Mouse (Mus musculus) lung, postnatal 0 days (tissue): ENCODE data around the gene Cfap43. TPM values are rescaled to one million over a fixed set of nuclear protein-coding genes. Genes with fewer than 3 reads are reported as not detected.
A peak's percentile ranks its signal among the peaks of the same experiment; 100 is the strongest.

Experiments used
- ATAC-seq: fragments of 200-750 bp; cut with Nextera tagmentation; 2 replicates; pipeline ENCODE4 v1.8.0; 2017; ENCODE audit warnings: moderate library complexity
- DNase-seq: peaks from one replicate; pipeline ENCODE4 v3.0.0-alpha.2; 2016; ENCODE audit warnings: low spot score
- H3K27ac ChIP-seq: fragments of 300-500 bp; sonication (generic); 2 replicates; pipeline ENCODE4 v1.5.1; 2014; ENCODE audit warnings: antibody characterized with exemption, mild to moderate bottlenecking, low read length, mixed read lengths
- H3K27me3 ChIP-seq: fragments of 300-500 bp; sonication (generic); replicated peaks from 2 replicates; pipeline ENCODE4 v1.6.1; 2014; ENCODE audit warnings: low read length, mixed read lengths; ENCODE audit not compliant: insufficient read depth
- H3K36me3 ChIP-seq: fragments of 300-500 bp; sonication (generic); 2 replicates; pipeline ENCODE4 v1.6.1; 2014; ENCODE audit warnings: low read length, mixed read lengths; ENCODE audit not compliant: insufficient read depth
- H3K4me1 ChIP-seq: fragments of 300-500 bp; sonication (generic); 2 replicates; pipeline ENCODE4 v1.6.1; 2014; ENCODE audit warnings: antibody characterized with exemption, low read depth, low read length, mixed read lengths; ENCODE audit not compliant: insufficient read depth
- H3K4me2 ChIP-seq: fragments of 300-500 bp; sonication (generic); replicated peaks from 2 replicates; pipeline ENCODE4 v1.6.1; 2014; ENCODE audit warnings: low read depth, mild to moderate bottlenecking, low read length, moderate library complexity, mixed read lengths
- H3K4me3 ChIP-seq: fragments of 300-500 bp; sonication (generic); 2 replicates; pipeline ENCODE4 v1.5.1; 2014; ENCODE audit warnings: low read depth, low read length
- H3K9ac ChIP-seq: fragments of 300-500 bp; sonication (generic); replicated peaks from 2 replicates; pipeline ENCODE4 v1.6.1; 2014; ENCODE audit warnings: low read depth, mild to moderate bottlenecking
- H3K9me3 ChIP-seq: fragments of 300-500 bp; sonication (generic); 2 replicates; pipeline ENCODE4 v1.6.1; 2016; ENCODE audit warnings: low read length, mixed read lengths
- CTCF ChIP-seq: IDR thresholded peaks from 2 replicates; pipeline ENCODE4 v1.5.1; 2016; ENCODE audit warnings: antibody characterized with exemption, mild to moderate bottlenecking
- EP300 ChIP-seq: IDR thresholded peaks from 2 replicates; pipeline ENCODE4 v1.6.1; 2016; ENCODE audit warnings: antibody characterized with exemption, mild to moderate bottlenecking, control low read depth
- WGBS: fragments of 180-500 bp; shearing (Covaris S2); extraction: QIAGEN DNeasy Blood & Tissue Kit; methylation state at CpG from one replicate; pipeline ENCODE4 v1.1.7; 2014; 5-methylcytosine and 5-hydroxymethylcytosine counted together
- polyA plus RNA-seq: library from polyadenylated mRNA; unstranded; fragments of >200 nt; fragmentation: Nextera tagmentation; extraction: Ambion mirVana; gene quantifications from 2 replicates; pipeline ENCODE4 v1.2.1, GENCODE M21; 2015

Cfap43 gene
- polyA plus RNA-seq, 1 experiment from 2014 or later = 4.9 TPM

DNA sequence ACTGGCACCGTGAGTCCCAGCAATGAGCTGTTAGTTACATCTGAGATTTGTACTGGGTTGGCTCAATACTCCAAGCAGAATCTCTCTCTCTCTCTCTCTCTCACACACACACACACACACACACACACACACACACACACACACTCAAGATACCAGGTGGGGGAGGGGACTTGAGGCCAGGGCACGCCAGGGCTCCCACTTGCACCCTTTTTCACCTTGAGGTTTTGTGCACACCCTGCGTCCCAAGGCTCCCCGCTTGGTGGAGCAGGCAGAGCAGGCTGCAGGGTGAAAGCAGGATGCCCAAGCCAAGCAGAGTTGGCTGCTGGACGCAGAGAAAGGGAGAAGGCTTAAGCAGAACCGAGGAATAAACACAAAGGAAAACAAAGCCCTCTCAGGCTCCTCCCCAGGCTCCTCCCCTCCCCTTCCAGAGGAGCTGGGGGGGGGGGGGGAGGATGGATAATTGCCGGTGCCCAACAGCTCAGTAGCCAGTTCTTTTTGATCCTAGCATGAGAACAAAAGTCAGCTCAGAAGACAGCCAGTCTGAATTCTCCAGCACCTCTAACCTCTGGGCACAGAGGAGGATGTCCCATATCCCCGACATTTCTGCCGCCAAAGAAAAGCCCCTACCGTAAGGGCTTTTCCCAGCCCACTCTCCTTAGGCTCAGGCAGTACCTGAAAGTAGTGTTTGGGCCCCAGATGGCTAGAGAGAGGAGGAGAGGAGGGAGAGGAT, 9.5 kb downstream of the Cfap43 start:
- DNase-seq (peak; percentile 57), ATAC-seq (peak; percentile 53)
- TF ChIP-seq CTCF (peak; percentile 32), EP300 (no peak)
- WGBS = 9% methylated on average over 10 of the region's 10 CpGs
- H3K4me2 ChIP-seq = peak overlapping the region; percentile 39
- H3K27me3 ChIP-seq = no peaks in the 10 kb centered on the region
- H3K9ac ChIP-seq = no peak overlapping the region
- no peak overlapping the region for H3K4me3 ChIP-seq
- no peaks in the 10 kb centered on the region for H3K36me3 ChIP-seq
- H3K4me1 ChIP-seq = peaks cover 3% of the 10 kb centered on the region
- H3K9me3 ChIP-seq = no peaks in the 10 kb centered on the region
- H3K27ac ChIP-seq = 0 out of 2 replicates have a peak overlapping the region, but pooled peaks have one; percentile 43

DNA sequence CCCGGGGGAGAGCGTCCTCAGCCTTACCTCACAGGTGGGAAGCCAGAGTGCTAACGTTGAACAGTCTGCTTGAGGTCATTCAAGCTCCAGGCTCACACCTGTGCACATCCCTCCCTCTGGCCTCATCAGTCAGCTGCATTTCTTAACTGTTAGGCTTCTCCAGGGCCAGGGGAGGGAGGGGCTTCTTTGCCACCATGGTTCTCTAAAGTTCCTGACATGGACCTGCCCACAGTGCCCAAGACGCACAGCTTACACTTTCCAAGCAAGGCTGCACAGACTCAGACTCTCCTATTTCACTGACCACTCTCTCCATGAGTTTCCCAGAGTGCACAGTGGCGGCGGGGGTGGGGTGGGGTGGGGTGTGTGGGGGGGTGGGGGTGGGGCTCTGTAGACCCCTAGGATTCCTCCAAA, 10.1 kb downstream of the Cfap43 start:
- ATAC-seq (no peak), DNase-seq (no peak)
- Histone ChIP-seq H3K9me3 (no peaks in the 10 kb centered on the region), H3K27me3 (no peaks in the 10 kb centered on the region), H3K27ac (no peak overlapping the region), H3K9ac (no peak overlapping the region), H3K4me2 (no peak overlapping the region), H3K4me1 (peaks cover 3% of the 10 kb centered on the region), H3K36me3 (no peaks in the 10 kb centered on the region), H3K4me3 (no peak overlapping the region)
- 36% methylated on average over 6 of the region's 6 CpGs for WGBS
- TF ChIP-seq EP300 (no peak), CTCF (no peak)

DNA sequence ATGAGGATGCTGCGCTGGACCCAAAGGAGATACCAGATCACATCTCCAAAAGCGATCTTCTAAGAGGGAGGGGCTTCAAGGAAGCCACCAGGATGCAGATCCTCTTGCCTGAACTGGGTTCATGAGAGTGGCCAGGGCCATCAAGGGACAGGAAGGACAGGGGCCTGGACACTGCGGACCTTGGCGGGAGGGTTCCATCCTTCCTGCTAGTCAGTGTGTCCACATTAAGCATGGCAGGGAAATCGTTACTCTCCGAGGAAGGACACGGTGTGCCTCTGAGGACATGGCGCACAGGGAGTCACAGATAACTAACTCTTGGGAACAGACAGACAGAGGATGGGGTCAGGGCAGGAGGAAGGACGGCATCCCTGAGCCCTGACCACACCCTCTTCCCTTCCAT, 11.5 kb downstream of the Cfap43 start:
- no peak for TF ChIP-seq EP300
- TF ChIP-seq CTCF = no peak
- Histone ChIP-seq H3K9me3 (no peaks in the 10 kb centered on the region), H3K27ac (no peak overlapping the region), H3K27me3 (no peaks in the 10 kb centered on the region), H3K4me3 (no peak overlapping the region), H3K4me2 (no peak overlapping the region), H3K4me1 (peaks cover 6% of the 10 kb centered on the region), H3K36me3 (no peaks in the 10 kb centered on the region), H3K9ac (no peak overlapping the region)
- WGBS = 79% methylated on average over 9 of the region's 9 CpGs
- DNase-seq (no peak), ATAC-seq (peak; percentile 14)

DNA sequence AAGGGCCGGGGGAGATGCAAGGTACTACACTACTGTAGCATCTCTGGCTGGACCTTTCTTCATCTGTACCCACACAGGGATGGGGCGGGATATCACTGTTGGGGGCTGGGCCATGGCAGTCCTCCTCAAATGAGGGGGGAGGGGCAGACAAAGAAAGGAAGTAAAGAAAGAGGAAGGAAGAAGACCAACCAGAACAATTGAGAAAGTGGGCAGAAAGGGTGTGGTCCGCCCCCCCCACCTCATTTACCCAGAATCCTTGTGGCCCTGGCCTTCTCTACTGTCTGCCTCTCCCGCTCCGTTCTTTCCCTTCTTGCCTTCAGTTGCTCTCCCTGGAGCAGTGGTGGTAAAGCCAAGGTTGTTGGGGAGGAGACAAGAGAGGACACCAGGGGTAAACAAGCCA, 13.5 kb downstream of the Cfap43 start:
- H3K4me1 ChIP-seq = peaks cover 19% of the 10 kb centered on the region

DNA sequence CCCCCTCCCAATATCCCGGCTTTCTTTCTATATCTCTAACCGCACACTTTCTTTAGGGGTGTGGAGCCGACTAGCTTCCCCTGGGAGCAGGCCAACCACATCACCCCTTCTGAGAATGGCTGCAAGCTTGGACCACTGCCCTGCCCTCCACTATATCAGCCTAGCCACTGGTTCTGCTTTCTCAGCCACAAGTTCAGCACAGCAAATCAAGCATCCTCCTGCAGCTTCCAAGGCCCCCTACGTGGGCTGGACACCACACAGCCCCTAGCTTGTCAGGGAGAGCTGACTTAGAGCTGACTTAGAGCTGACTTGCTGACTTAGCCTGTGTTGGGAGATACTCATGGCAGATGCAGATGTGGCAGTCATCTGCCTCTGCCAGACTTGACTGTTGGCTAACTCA, 14.0 kb downstream of the Cfap43 start:
- ATAC-seq (no peak), DNase-seq (no peak)
- no peaks in the 10 kb centered on the region for H3K27me3 ChIP-seq
- WGBS = 66% methylated on average over 4 of the region's 4 CpGs
- H3K4me1 ChIP-seq = peaks cover 19% of the 10 kb centered on the region
- H3K9me3 ChIP-seq = no peaks in the 10 kb centered on the region
- H3K4me3 ChIP-seq = no peak overlapping the region
- no peak for TF ChIP-seq CTCF
- TF ChIP-seq EP300 = no peak
- no peaks in the 10 kb centered on the region for H3K36me3 ChIP-seq
- no peak overlapping the region for H3K9ac ChIP-seq
- no peak overlapping the region for H3K4me2 ChIP-seq
- no peak overlapping the region for H3K27ac ChIP-seq

More for the DNA sequence above, 13.5 kb downstream of the Cfap43 start:
- no peak overlapping the region for H3K9ac ChIP-seq
- H3K4me3 ChIP-seq = no peak overlapping the region
- DNase-seq (peak; percentile 35), ATAC-seq (no peak)
- no peaks in the 10 kb centered on the region for H3K27me3 ChIP-seq
- H3K36me3 ChIP-seq = no peaks in the 10 kb centered on the region
- H3K4me2 ChIP-seq = no peak overlapping the region
- no peak overlapping the region for H3K27ac ChIP-seq
- 76% methylated on average over 5 of the region's 5 CpGs for WGBS
- H3K9me3 ChIP-seq = no peaks in the 10 kb centered on the region
- TF ChIP-seq EP300 (no peak), CTCF (no peak)

DNA sequence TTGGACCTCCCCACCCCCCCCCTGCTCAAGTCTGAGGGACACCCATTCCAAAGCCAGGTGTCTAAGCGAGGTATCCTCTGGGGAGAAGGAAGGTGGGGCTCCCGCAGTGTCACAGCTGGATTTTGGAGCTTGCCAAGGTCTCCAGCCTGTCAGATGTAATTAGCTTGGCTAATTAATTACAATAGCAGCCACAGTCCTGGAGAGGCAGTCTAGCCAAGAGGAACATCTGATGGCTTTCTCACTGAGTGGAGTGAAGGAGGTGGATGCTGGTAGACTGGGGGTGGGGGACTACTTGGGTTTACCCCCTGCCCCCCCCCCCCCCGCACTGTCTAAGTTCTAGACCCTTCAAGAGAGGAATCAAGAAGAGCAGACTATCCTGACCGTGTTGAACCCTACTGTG, 15.4 kb downstream of the Cfap43 start:
- ATAC-seq (no peak), DNase-seq (no peak)
- Histone ChIP-seq H3K27ac (no peak overlapping the region), H3K27me3 (no peaks in the 10 kb centered on the region), H3K4me2 (no peak overlapping the region), H3K4me3 (no peak overlapping the region), H3K9ac (no peak overlapping the region), H3K36me3 (no peaks in the 10 kb centered on the region), H3K4me1 (peaks cover 18% of the 10 kb centered on the region), H3K9me3 (no peaks in the 10 kb centered on the region)
- WGBS = 79% methylated on average over 4 of the region's 4 CpGs
- TF ChIP-seq CTCF (no peak), EP300 (no peak)
